Mouse (Mus musculus): Measurements from ENCODE around the gene Zscan4f. TPM values are rescaled to one million over a fixed set of nuclear protein-coding genes. Genes with fewer than 3 reads are reported as not detected.
"Not testable (repeated sequence)": the region's sequence is repeated elsewhere in the genome, so short reads cannot be mapped to it uniquely, and the experiment has no call there.

Zscan4f gene
- polyA plus RNA-seq (2015; fragmentation: Nextera tagmentation; extraction: Ambion mirVana): not detected in 2 replicates

DNA sequence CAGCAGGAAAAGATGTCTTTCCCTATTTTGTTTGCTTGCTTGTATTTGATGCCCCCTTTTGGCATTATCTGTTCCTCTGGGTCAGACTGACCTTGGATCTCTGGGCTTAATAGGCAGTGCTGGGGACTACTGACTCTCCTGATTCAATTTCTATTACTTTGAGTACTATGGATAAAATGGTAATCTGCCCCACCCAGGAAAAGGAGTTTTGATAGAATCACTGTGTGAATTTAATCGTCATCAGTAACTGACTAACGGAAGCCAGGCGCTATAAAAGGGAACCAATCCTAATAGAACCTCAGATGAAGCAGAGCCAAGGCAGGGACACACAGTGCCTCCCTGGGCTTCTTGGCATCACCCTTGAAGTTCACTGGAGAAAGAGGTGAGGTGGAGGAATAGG, at the start of gene Zscan4f:
Gene Zscan4f, plus strand, starts transcription at position 301 of the 400 bp plus-strand sequence.
- H3K4me2 ChIP-seq (replicated peaks); ATAC-seq (ENCODE audit: insufficient number of reproducible peaks, low FRiP score, low TSS enrichment, low read depth); H3K9ac ChIP-seq; H3K4me3 ChIP-seq (replicated peaks); H3K27ac ChIP-seq (replicated peaks); H3K9me3 ChIP-seq (replicated peaks); H3K36me3 ChIP-seq; H3K27me3 ChIP-seq; H3K4me1 ChIP-seq: not testable (repeated sequence)
- 90% methylated on average over 3 of the region's 3 CpGs for WGBS

GRCm38 (mm10) chr7:11384641-11385040, 13.1 kb upstream of the Zscan4f start:
- not testable (repeated sequence) for H3K36me3 ChIP-seq; H3K9me3 ChIP-seq (replicated peaks); ATAC-seq (ENCODE audit: insufficient number of reproducible peaks, low FRiP score, low TSS enrichment, low read depth); H3K27me3 ChIP-seq; H3K27ac ChIP-seq (replicated peaks); H3K4me1 ChIP-seq; H3K9ac ChIP-seq; H3K4me3 ChIP-seq (replicated peaks); H3K4me2 ChIP-seq (replicated peaks)

Small RNA genes lying within 50 kb of the gene (microRNA-seq; reads per million reads assigned to microRNA genes)
- not detected for gene Gm23087 (ENCODE audit: borderline number of aligned reads)

Other genes with a start within 250 kb of the Zscan4f start
- not detected in 2 replicates for gene Zscan4d, start 231.8 kb upstream of the Zscan4f start, polyA plus RNA-seq (2015; fragmentation: Nextera tagmentation; extraction: Ambion mirVana)
- gene Zscan4e, start 87.2 kb upstream of the Zscan4f start, polyA plus RNA-seq (2015; fragmentation: Nextera tagmentation; extraction: Ambion mirVana): not detected in 2 replicates
- gene Zscan4-ps2, start 116.4 kb downstream of the Zscan4f start, polyA plus RNA-seq (2015; fragmentation: Nextera tagmentation; extraction: Ambion mirVana): not detected in 2 replicates
- gene Zscan4-ps3, start 211.4 kb downstream of the Zscan4f start, polyA plus RNA-seq (2015; fragmentation: Nextera tagmentation; extraction: Ambion mirVana): not detected in 2 replicates

Measured in embryonic facial prominence, embryonic 15.5 days (tissue).